ENCODE assay signal across 8 mouse cellular contexts in the genomic region with DNA sequence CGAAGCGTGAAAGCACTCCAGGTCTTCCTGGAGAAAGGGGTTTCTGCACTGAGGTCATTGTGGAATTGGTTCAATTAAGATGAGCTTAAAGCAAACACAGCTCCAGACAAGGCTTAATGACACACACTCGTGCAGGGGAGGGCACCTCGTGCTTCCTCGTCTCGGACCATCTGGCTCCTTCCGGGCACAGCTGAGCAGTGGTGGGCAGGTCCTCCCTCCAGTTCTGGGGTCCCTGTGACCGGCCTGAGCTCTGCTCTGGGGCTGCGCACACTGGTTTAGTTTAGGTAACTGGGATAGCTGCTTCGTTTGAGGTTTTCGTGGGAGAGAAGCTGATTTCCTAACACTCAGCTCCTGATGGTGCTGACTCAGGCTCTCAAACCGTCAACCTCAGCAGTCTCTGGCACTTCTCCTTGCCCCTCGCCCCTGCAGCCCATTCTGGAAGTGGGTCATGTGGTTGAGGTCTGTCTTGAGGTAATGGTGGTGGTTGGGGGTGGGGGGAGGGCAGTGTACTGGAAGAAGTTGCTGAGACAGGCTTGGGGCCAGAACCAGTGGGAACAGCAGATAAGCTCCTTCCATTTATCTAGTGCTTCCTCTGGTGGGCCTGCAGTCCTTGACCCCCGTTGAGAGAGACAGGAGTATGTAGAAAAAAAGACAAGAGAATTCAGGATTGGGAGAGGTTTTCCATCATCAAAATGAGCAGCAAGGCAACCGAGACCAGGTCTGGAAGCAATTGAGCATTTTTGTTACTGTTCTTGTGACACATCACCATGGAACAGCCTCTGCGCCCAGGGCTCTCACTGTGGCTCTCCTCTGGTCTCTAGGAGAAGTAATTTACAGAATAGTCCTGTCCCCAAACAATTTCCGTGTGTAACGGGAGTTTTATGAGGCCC. TPM values are rescaled to one million over a fixed set of nuclear protein-coding genes. Genes with fewer than 3 reads are reported as not detected.
A peak's percentile ranks its signal among the peaks of the same experiment; 100 is the strongest.
DNase-seq lines count a peak whose midpoint lies in the region; ATAC-seq lines count a peak whose summit lies in the region.

No protein-coding gene starts in this region.

- H3K9me3 ChIP-seq in heart, embryonic 11.5 days (replicated peaks; ENCODE audit: control insufficient read depth, low read length): 0 out of 2 replicates have a peak, but pooled peaks cover 2% of the 10 kb centered on the region
- H3K9me3 ChIP-seq in embryonic facial prominence, embryonic 13.5 days: no peaks in the 10 kb centered on the region
- no peaks in the 10 kb centered on the region for H3K9me3 ChIP-seq in kidney, embryonic 16.5 days (ENCODE audit: low read length)

- H3K4me2 ChIP-seq in heart, embryonic 11.5 days: no peak overlapping the region
- no peak overlapping the region; the same call in 1 of the 2 replicates for H3K4me2 ChIP-seq in embryonic facial prominence, embryonic 13.5 days
- H3K4me2 ChIP-seq in kidney, embryonic 16.5 days (replicated peaks; ENCODE audit: low read depth, low read length): 0 out of 2 replicates have a peak overlapping the region, but pooled peaks have one; percentile 3

- no peak for ATAC-seq in heart, embryonic 11.5 days (replicated peaks; ENCODE audit: insufficient number of reproducible peaks, low FRiP score, low TSS enrichment)
- ATAC-seq in embryonic facial prominence, embryonic 13.5 days (ENCODE audit: insufficient number of reproducible peaks, insufficient read depth, low FRiP score, low TSS enrichment, low read depth): peak; percentile 67
- peak; percentile 87 for ATAC-seq in kidney, embryonic 16.5 days (ENCODE audit: low FRiP score, low TSS enrichment)
- peak; percentile 32 for ATAC-seq in megakaryocyte-erythroid progenitor cell, adult 5-6 weeks (replicated peaks; ENCODE audit: low FRiP score, low TSS enrichment, poor library complexity, severe bottlenecking)
- ATAC-seq in inflammation-experienced regulatory T-cells, adult 6 months: no peak

- no peak overlapping the region for H3K4me3 ChIP-seq in heart, embryonic 11.5 days (ENCODE audit: low read depth, low read length)
- H3K4me3 ChIP-seq in embryonic facial prominence, embryonic 13.5 days: no peak overlapping the region
- no peak overlapping the region for H3K4me3 ChIP-seq in kidney, embryonic 16.5 days (ENCODE audit: low read length)

- H3K27me3 ChIP-seq in heart, embryonic 11.5 days (ENCODE audit: control insufficient read depth, insufficient read depth, low read length): no peaks in the 10 kb centered on the region
- H3K27me3 ChIP-seq in embryonic facial prominence, embryonic 13.5 days: no peaks in the 10 kb centered on the region
- H3K27me3 ChIP-seq in kidney, embryonic 16.5 days (ENCODE audit: insufficient read depth, low read length): no peaks in the 10 kb centered on the region

- peak overlapping the region; percentile 62 for H3K27ac ChIP-seq in heart, embryonic 11.5 days (ENCODE audit: low read depth, low read length)
- H3K27ac ChIP-seq in embryonic facial prominence, embryonic 13.5 days: peak overlapping the region; percentile 83
- H3K27ac ChIP-seq in kidney, embryonic 16.5 days (ENCODE audit: low read length): peak overlapping the region; percentile 70

- DNase-seq in heart, adult 8-10 months (ENCODE audit: low spot score): no peak
- DNase-seq in MEL-GATA-1-ER (ENCODE audit: extremely low read depth, low read depth): peak; percentile 60
- DNase-seq in adrenal gland, adult (ENCODE audit: inconsistent age in 2 of 2, low spot score in 1 of 2): no peak

- 29% methylated on average over 18 of the region's 18 CpGs for whole genome bisulfite sequencing in heart, embryonic 11.5 days (ENCODE audit: insufficient replicate concordance)
- WGBS in embryonic facial prominence, embryonic 13.5 days: 31% methylated on average over 18 of the region's 18 CpGs
- WGBS in kidney, embryonic 16.5 days: 16% methylated on average over 18 of the region's 18 CpGs

- no peaks in the 10 kb centered on the region; the same call in 1 of the 2 replicates for H3K36me3 ChIP-seq in heart, embryonic 11.5 days (ENCODE audit: control insufficient read depth, insufficient read depth, low read length)
- H3K36me3 ChIP-seq in embryonic facial prominence, embryonic 13.5 days: peaks cover 47% of the 10 kb centered on the region
- H3K36me3 ChIP-seq in kidney, embryonic 16.5 days (ENCODE audit: insufficient read depth, low read length): no peaks in the 10 kb centered on the region

- peaks cover 41% of the 10 kb centered on the region for H3K4me1 ChIP-seq in heart, embryonic 11.5 days (ENCODE audit: control insufficient read depth, insufficient read depth, low read length)
- peaks cover 50% of the 10 kb centered on the region for H3K4me1 ChIP-seq in embryonic facial prominence, embryonic 13.5 days
- peaks cover 38% of the 10 kb centered on the region for H3K4me1 ChIP-seq in kidney, embryonic 16.5 days (ENCODE audit: insufficient read depth, low read length)

- H3K9ac ChIP-seq in heart, embryonic 11.5 days (ENCODE audit: low read depth, low read length): peak overlapping the region; percentile 35; the same call in 1 of the 2 replicates
- peak overlapping the region; percentile 40; the same call in 1 of the 2 replicates for H3K9ac ChIP-seq in embryonic facial prominence, embryonic 13.5 days
- no peak overlapping the region; the same call in 1 of the 2 replicates for H3K9ac ChIP-seq in kidney, embryonic 16.5 days (replicated peaks; ENCODE audit: low read length)

RNA-seq across cellular contexts. Expression of gene Umps, which starts 44.5 kb away (rescaled TPM):
- polyA plus RNA-seq in heart, embryonic 11.5 days (2014; fragmentation: Nextera tagmentation; extraction: Ambion mirVana): 43.0 and 43.9 TPM in 2 replicates
- 1 to 10 TPM; 7.9 to 9.1 (median 8.3) TPM for total RNA-seq in heart, adult 8-10 months (2022)
- polyA plus RNA-seq in embryonic facial prominence, embryonic 13.5 days (2015; fragmentation: Nextera tagmentation; extraction: Ambion mirVana): 57.4 and 62.5 TPM in 2 replicates
- 66.3 and 66.6 TPM in 2 replicates for polyA plus RNA-seq in kidney, embryonic 16.5 days (2015; fragmentation: Nextera tagmentation; extraction: Ambion mirVana)
- 62.4 and 69.3 TPM in 2 replicates for total RNA-seq in megakaryocyte-erythroid progenitor cell, adult 5-6 weeks (2014; fragmentation: Nextera tagmentation)
- 99.2 and 104 TPM in 2 replicates for total RNA-seq in megakaryocyte-erythroid progenitor cell, adult 5-6 weeks (2017)
- polyA plus RNA-seq in inflammation-experienced regulatory T-cells, adult 6 months (2017; shearing (Covaris generic)): 10 to 100 TPM; 28.7 to 35.6 (median 29.5) TPM

Comparison
In these comparisons a context has a peak if more than half of its experiments do, and no peak if none do; other contexts are left out.
1. ATAC-seq: peak in embryonic facial prominence, embryonic 13.5 days (single experiment), kidney, embryonic 16.5 days (single experiment) and megakaryocyte-erythroid progenitor cell, adult 5-6 weeks (single experiment); none in heart, embryonic 11.5 days (single experiment) and inflammation-experienced regulatory T-cells, adult 6 months (single experiment).
2. Peak in every context shown above with its lines, with median percentiles within 50 percentile points of each other: H3K27ac ChIP-seq.